Mouse (Mus musculus) cerebellum, adult 11 months (tissue): ENCODE measurements at regions not wholly inside any gene's neighbourhood (a gene's known extent, or its start where the extent isn't known, plus 50 kb on each side); places are given as distances from the start of the nearest gene placed in this dataset.

Experiments used
- DNase-seq: peaks from one replicate; pipeline ENCODE4 v3.0.0; 2022

DNA sequence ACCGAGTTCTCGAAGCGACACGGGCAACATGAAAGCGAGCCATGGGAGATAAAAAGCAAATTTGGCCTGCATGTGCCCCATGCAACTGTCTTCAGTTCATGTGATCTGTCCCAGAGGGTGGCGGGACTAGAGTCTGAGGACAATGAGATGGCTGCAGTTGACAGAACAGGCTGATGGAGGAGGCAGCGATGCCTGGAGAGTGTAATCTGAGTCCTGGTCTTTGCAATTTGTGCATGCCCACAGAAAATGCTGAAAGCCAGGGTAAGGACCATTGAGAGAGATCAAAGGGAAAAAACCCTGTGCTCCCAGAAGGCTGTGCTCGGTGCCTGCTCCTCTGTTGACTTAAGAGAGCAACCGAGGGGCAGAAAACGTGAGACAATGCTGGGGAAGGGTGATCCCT, 624.8 kb upstream of the BB014433 start:
- no peak for DNase-seq

- DNase-seq = no peak
Measured at GRCm38 (mm10) chr8:15670298-15670697, 624.4 kb upstream of the BB014433 start.

DNA sequence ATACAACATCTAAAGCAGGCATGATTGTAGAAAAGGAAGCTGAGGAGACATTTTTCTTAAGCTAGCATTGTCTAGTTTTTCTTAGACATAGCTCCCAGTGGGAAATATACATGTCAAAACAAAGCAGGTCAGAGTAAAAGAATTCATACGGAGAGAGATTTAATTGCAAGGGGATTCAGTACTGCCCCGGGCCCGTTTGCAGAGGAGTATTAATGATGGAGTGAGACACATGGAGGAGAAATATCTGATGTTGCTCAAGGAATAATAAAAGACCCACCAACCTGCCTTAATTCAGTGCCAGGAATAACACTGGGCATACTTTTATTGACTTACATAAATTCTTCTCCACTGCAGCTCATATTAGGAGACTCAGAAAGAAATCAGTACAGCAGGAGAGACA, 623.6 kb upstream of the BB014433 start:
- no peak for DNase-seq

DNA sequence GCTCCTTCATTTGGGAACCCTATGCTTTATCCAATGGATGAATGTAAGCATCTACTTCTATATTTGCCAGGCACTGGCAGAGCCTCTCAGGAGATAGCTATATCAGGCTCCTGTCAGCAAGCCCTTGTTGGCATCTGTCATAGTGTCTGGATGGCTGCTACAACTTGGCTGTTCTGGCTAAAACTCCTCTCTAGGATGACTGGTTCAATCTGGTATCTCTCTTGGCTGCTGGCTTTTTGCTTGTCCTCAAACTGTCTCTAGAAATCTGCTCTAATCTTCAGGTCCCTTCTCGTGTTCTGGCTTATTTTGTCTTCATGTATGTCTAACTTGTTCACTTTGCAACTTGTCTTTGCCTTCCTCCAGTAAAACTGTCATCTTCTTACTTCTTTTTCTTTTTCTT, 614.7 kb upstream of the BB014433 start:
- no peak for DNase-seq

DNA sequence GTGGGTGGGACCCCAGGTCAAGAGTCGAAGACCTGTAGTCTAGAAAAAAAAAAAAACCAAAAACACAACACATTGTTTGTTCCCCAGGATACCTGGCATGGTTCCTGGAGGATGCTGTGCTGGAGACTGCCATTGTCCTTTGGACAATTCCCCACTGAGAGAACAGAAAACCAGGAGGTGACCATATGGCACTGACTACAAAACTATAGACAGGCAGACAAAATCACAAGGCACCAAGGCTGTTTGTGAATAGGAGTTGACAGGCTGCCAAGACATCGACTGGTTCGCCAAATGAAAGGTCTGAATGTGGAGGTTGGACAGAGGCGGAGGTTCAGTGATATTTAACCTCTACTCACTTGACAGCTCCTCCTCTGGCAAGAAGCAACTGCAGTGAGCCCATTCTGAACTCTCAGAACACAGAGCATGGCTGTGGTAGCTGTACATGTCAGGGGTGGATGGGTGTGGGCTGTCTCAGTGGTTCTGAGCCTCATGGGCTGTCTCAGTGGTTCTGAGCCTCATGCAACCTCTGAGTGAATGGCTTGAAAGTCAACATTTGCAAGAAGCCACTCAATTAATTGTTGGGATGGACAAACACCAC, 589.0 kb upstream of the BB014433 start:
- DNase-seq = peak; percentile 28

DNA sequence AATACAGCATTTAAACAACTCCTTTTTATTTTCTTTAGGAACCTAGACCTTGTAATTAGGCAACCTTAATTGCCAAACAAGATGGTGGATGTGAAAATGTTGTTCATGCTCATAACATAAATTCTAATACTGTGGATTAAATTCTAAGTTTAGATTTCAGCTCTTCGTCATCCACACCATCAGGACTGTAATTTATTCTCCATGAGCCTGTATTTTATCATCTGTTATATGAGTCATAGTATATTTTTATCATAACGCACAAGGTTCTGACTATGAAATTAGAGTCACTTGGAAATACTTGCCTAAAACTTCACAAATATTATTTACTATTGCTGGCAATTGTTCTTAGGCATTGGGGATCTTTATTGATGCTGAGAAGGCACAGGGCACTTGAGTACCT, 582.7 kb upstream of the BB014433 start:
- no peak for DNase-seq

GRCm38 (mm10) chr8:15623602-15624392, 577.9 kb upstream of the BB014433 start:
- peak; percentile 6 for DNase-seq

DNA sequence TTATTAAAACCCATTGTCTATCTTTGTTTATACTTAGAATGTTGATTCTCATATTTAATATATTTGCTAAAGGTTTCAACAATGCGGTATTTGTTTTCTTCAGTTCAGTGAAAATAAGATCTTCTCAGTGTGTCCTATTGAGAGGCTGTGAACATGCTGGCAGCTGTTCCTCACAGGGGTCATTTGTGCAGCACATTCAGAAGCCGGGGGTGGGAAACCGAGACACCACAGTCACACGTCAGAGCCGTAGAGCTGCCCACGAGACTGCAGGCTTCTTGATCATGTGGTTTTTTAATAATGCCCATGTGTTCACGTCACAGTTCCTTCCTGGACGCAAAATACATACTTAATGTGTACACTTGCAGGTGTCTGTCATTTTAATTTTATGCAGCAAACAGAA, 564.3 kb upstream of the BB014433 start:
- DNase-seq = no peak

DNA sequence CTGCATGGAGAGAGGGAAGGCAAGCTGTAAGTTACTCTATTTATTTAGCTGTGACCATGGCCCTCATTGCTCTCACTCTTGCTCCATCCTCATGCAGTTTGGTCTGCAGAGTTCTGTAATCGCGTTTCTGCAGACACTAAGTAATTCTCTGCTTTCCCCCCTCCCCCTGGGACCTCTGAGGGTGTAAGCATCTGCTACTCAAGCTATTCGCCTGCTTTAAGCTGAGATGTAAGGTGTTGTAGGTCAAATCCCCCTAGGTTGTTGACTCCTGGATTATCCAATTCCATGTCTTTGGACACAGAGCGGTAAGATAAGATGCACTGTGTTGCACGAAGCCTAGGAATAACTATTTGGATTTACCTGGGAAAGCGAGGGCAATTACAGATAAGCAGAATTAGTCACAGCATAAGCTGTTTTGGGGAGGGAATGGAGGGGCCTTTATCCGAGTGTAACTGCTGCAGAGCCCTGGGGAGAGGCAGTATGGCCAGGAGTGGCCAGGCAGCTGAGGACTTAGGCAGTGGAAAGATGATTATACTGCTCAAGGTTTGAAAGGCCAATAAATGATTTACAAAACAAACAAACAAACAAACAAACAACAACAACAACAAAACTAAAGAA, 561.8 kb upstream of the BB014433 start:
- DNase-seq = no peak

DNA sequence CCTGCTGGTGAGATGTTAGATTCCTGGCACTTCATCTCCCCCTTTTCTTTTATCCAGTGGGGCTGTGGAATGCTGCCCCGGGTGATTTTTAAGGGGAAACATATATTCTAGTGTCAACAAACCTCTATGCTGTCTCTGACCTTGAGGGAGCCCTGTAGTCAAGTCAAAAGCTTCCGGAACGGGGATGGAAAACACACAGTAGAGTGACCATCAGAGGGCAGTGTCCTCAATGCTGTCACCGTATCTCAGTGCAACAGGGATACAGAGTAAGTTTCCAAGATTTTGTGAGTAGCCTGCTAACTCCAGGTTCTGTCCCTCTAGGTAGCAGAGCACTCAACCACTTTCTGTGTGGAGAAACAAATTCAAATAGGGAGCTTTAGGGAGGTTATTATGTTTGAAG, 555.7 kb upstream of the BB014433 start:
- peak; percentile 6 for DNase-seq

DNA sequence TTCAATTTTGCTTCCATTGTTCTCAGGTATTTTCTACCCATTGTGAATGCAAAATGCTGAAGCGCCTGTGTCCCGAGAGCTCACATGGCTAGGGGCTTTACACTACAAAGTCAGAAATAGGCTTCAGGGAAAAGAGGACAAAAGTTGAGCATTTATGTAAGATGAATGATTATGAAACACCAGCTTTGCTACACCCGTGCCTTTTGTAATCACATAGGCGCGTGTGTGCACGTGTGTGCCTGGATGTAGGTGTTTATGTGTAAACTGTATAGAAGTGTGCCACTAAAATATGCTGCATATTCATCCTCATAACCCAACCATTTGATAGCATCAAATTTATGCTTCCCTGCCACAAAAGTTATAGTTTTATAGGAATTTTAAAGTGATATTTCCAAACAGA, 547.2 kb upstream of the BB014433 start:
- DNase-seq = no peak

DNA sequence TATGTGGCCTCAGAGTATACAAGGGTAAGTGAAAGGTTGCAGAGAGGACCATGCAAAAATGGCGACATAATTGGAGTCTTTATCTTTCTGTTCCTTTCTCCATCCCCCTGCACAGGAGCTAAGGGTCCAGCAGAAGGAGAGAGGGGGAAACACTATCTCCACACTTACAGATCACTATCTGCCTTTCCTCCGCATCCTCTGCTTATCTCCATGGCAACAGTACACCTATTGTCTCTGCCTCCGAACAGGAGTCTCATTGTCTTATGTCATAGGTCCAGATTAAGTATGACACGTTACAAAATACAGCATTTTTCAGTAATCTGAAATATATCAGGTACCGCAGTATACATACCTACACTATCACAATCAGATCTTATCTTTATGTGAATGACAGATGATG, 537.9 kb upstream of the BB014433 start:
- DNase-seq = no peak

GRCm38 (mm10) chr8:15570091-15570490, 524.2 kb upstream of the BB014433 start:
- DNase-seq = no peak

DNA sequence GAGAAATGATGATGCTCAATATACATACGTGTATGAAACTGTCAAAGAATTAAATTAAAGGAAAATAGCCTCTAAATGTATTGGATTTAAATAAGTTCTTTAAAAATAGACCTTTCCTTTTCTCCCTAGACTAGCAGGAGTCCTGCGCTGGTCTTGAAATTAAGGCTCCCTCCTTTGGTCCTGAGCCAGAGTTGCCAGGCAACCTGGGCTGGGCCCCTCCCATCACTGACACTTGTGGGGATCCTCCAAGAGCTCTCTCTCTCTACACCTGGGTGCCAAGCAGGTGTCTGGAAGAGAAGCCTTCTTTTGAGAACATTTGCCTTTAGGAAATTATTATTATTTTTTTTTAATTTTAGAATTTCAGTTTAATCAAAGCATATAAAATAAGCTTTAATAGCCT, 521.9 kb upstream of the BB014433 start:
- DNase-seq = no peak

DNA sequence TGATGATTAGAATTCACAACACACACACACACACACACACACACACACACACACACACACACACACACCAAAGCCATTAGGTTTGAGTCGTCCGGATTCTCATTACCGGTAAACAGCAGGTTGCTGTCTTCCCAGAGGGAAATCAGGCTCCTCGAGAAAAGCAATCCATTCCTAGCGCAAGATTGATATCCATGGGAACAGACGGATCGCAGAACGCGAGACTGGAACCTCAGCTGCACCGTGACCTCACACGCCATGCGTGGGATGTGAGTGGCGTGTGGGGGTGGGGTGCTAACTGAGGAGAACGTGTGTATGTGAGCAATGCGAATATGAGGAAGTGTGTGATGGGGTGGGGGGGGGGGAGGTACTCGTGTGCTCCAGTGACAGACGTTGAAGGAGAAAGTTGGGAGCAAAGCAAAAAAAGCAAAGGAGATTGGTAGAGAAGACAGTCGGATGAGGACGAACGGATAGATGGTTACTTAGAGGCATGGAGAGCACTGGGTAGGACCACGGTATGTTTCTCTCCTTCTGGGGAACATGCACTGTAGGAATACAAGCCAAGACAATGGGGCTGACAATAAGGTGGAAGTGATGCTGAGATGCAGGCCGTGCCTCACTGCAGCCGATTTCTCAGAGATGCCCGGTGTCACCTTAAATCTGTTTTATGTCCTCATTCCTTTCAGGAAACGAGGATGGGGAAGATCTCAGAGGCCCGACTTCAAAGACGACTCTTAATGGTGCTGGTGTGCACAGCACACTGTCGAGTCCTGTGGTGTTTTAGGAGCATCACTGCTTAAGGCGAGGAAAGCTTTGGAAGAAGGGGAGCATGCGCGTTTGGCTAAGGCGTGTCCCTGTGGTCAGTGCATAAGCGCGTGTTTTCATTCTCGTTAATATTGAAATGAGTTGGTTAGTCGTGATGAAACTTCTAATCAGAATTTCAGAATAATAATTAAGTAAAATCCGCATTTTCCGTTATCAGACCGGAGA, 516.7 kb upstream of the BB014433 start:
- no peak for DNase-seq

- DNase-seq = no peak
Measured at GRCm38 (mm10) chr8:15532027-15532426, 486.1 kb upstream of the BB014433 start.

GRCm38 (mm10) chr8:15525461-15525860, 479.6 kb upstream of the BB014433 start:
- no peak for DNase-seq

GRCm38 (mm10) chr8:15519896-15520295, 474.0 kb upstream of the BB014433 start:
- peak; percentile 68 for DNase-seq

DNA sequence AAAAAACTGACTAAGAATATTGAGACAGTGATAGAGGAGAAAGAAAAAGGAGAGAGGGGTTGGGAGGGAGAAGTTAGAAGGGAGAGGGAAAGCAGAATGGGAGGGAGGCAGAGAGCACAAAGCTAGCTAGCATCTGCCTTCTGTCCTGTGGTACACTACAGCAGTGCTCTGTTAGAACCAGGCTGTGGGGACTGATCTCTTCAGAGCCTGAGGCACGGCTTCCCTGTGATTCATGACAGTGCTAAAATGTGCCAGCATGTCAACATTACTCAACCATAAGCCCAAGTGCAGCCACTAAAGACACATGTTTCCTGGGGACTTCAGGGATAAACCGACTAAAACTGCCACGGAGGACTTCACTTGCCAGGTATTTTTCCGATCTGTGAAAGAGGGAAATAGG, 455.1 kb upstream of the BB014433 start:
- DNase-seq = no peak

- no peak for DNase-seq
Measured at GRCm38 (mm10) chr8:15497566-15497965, 451.7 kb upstream of the BB014433 start.

GRCm38 (mm10) chr8:15496248-15496647, 450.4 kb upstream of the BB014433 start:
- no peak for DNase-seq

GRCm38 (mm10) chr8:15490774-15491173, 444.9 kb upstream of the BB014433 start:
- DNase-seq = no peak

- DNase-seq = no peak
Measured at GRCm38 (mm10) chr8:15487579-15487978, 441.7 kb upstream of the BB014433 start.
